Mouse (Mus musculus) lung, embryonic 15.5 days (tissue): ENCODE measurements around the gene Tars. TPM values are rescaled to one million over a fixed set of nuclear protein-coding genes. Genes with fewer than 3 reads are reported as not detected.

ENCODE experiments used
- ATAC-seq: fragments of 200-750 bp; cut with Nextera tagmentation; 2 replicates; pipeline ENCODE4 v1.8.0; 2017; ENCODE audit warnings: moderate number of reproducible peaks, borderline replicate concordance; ENCODE audit not compliant: low FRiP score, low TSS enrichment; ENCODE audit errors: extremely low read depth
- H3K27ac ChIP-seq: fragments of 300-500 bp; sonication (generic); 2 replicates; pipeline ENCODE4 v1.5.1; 2015; ENCODE audit warnings: moderate library complexity, mild to moderate bottlenecking, inconsistent platforms
- H3K27me3 ChIP-seq: fragments of 300-500 bp; sonication (generic); 2 replicates; pipeline ENCODE4 v1.6.1; 2015; ENCODE audit warnings: inconsistent platforms
- H3K36me3 ChIP-seq: fragments of 300-500 bp; sonication (generic); 2 replicates; pipeline ENCODE4 v1.6.1; 2015; ENCODE audit warnings: inconsistent platforms
- H3K4me1 ChIP-seq: fragments of 300-500 bp; sonication (generic); 2 replicates; pipeline ENCODE4 v1.6.1; 2015; ENCODE audit warnings: inconsistent platforms
- H3K4me2 ChIP-seq: fragments of 300-500 bp; sonication (generic); 2 replicates; pipeline ENCODE4 v1.6.1; 2015; ENCODE audit warnings: inconsistent platforms, mild to moderate bottlenecking, moderate library complexity
- H3K4me3 ChIP-seq: fragments of 300-500 bp; sonication (generic); 2 replicates; pipeline ENCODE4 v1.5.1; 2015; ENCODE audit warnings: mild to moderate bottlenecking, inconsistent platforms
- H3K9ac ChIP-seq: fragments of 300-500 bp; sonication (generic); 2 replicates; pipeline ENCODE4 v1.6.1; 2015; ENCODE audit warnings: inconsistent platforms
- H3K9me3 ChIP-seq: fragments of 300-500 bp; sonication (generic); 2 replicates; pipeline ENCODE4 v1.6.1; 2016; ENCODE audit warnings: inconsistent platforms
- WGBS: fragments of 180-500 bp; shearing (Covaris S2); methylation state at CpG from one replicate; pipeline ENCODE4 v1.1.7; 2015; 5-methylcytosine and 5-hydroxymethylcytosine counted together
- polyA plus RNA-seq: library from polyadenylated mRNA; unstranded; fragments of >200 nt; fragmentation: Nextera tagmentation; extraction: Ambion mirVana; gene quantifications from 2 replicates; pipeline ENCODE4 v1.2.1, GENCODE M21; 2015

The Tars gene
- polyA plus RNA-seq: 57.7 and 58.9 TPM in 2 replicates

GRCm38 (mm10) chr15:11399356-11400067 is at the start of gene Tars:
Gene Tars (minus strand): TSS chr15:11399665.
- peak within 1 kb of the TSS; percentile 84 for H3K4me3 ChIP-seq
- ATAC-seq: peak; percentile 100
- peaks cover 16% of the 10 kb centered on the region for H3K4me1 ChIP-seq
- no peaks in the 10 kb centered on the region for H3K27me3 ChIP-seq
- H3K4me2 ChIP-seq: peak within 1 kb of the TSS; percentile 80
- under 1% methylated on average over 42 of the region's 42 CpGs for WGBS
- peak within 1 kb of the TSS; percentile 74 for H3K9ac ChIP-seq
- H3K36me3 ChIP-seq: peaks cover 14% of the 10 kb centered on the region; the same call in 1 of the 2 replicates
- H3K27ac ChIP-seq: no peak within 1 kb of the TSS
- H3K9me3 ChIP-seq: no peaks in the 10 kb centered on the region

GRCm38 (mm10) chr15:11437361-11437760 is 37.9 kb upstream of the Tars start:
- no peaks in the 10 kb centered on the region for H3K9me3 ChIP-seq
- H3K4me3 ChIP-seq: no peak overlapping the region
- H3K36me3 ChIP-seq: no peaks in the 10 kb centered on the region
- H3K4me2 ChIP-seq: no peak overlapping the region
- H3K9ac ChIP-seq: no peak overlapping the region
- no peaks in the 10 kb centered on the region for H3K4me1 ChIP-seq
- WGBS: 90% methylated on average over 4 of the region's 4 CpGs
- ATAC-seq: no peak
- no peaks in the 10 kb centered on the region for H3K27me3 ChIP-seq
- no peak overlapping the region for H3K27ac ChIP-seq

GRCm38 (mm10) chr15:11436709-11437280 is 37.3 kb upstream of the Tars start:
- Histone ChIP-seq H3K9ac (no peak overlapping the region), H3K4me3 (no peak overlapping the region), H3K27ac (no peak overlapping the region), H3K9me3 (no peaks in the 10 kb centered on the region), H3K36me3 (no peaks in the 10 kb centered on the region), H3K27me3 (no peaks in the 10 kb centered on the region), H3K4me1 (no peaks in the 10 kb centered on the region), H3K4me2 (no peak overlapping the region)
- ATAC-seq: no peak
- 89% methylated on average over 15 of the region's 15 CpGs for WGBS

GRCm38 (mm10) chr15:11426899-11427298 is 27.4 kb upstream of the Tars start:
- no peak for ATAC-seq
- no peaks in the 10 kb centered on the region for H3K9me3 ChIP-seq
- H3K36me3 ChIP-seq: no peaks in the 10 kb centered on the region
- WGBS: 84% methylated on average over 2 of the region's 2 CpGs
- H3K4me3 ChIP-seq: no peak overlapping the region
- H3K4me1 ChIP-seq: no peaks in the 10 kb centered on the region
- H3K4me2 ChIP-seq: no peak overlapping the region
- H3K9ac ChIP-seq: no peak overlapping the region
- H3K27ac ChIP-seq: no peak overlapping the region
- no peaks in the 10 kb centered on the region for H3K27me3 ChIP-seq

- H3K9ac ChIP-seq: no peak overlapping the region
- 87% methylated on average over 1 of the region's 1 CpGs for WGBS
Measured at GRCm38 (mm10) chr15:11413484-11413883, 14.0 kb upstream of the Tars start.

GRCm38 (mm10) chr15:11412542-11412941 is 13.1 kb upstream of the Tars start:
- Histone ChIP-seq H3K36me3 (no peaks in the 10 kb centered on the region), H3K27ac (no peak overlapping the region), H3K27me3 (no peaks in the 10 kb centered on the region), H3K4me3 (no peak overlapping the region), H3K4me2 (no peak overlapping the region), H3K4me1 (no peaks in the 10 kb centered on the region), H3K9me3 (no peaks in the 10 kb centered on the region), H3K9ac (no peak overlapping the region)
- no peak for ATAC-seq
- 76% methylated on average over 2 of the region's 2 CpGs for WGBS

More at GRCm38 (mm10) chr15:11413484-11413883, 14.0 kb upstream of the Tars start:
- H3K4me1 ChIP-seq: no peaks in the 10 kb centered on the region
- no peaks in the 10 kb centered on the region for H3K27me3 ChIP-seq
- no peaks in the 10 kb centered on the region for H3K36me3 ChIP-seq
- no peak for ATAC-seq
- H3K4me2 ChIP-seq: no peak overlapping the region
- H3K27ac ChIP-seq: no peak overlapping the region
- no peaks in the 10 kb centered on the region for H3K9me3 ChIP-seq
- H3K4me3 ChIP-seq: no peak overlapping the region

GRCm38 (mm10) chr15:11411846-11412245 is 12.4 kb upstream of the Tars start:
- WGBS: 68% methylated on average over 7 of the region's 7 CpGs

GRCm38 (mm10) chr15:11408155-11408826 is 8.8 kb upstream of the Tars start:
- ATAC-seq: no peak
- WGBS: 35% methylated on average over 7 of the region's 7 CpGs
- no peaks in the 10 kb centered on the region for H3K27me3 ChIP-seq

More at GRCm38 (mm10) chr15:11411846-11412245, 12.4 kb upstream of the Tars start:
- H3K4me3 ChIP-seq: no peak overlapping the region
- no peaks in the 10 kb centered on the region for H3K9me3 ChIP-seq
- H3K4me1 ChIP-seq: no peaks in the 10 kb centered on the region
- H3K4me2 ChIP-seq: no peak overlapping the region
- H3K36me3 ChIP-seq: no peaks in the 10 kb centered on the region
- ATAC-seq: no peak
- H3K27ac ChIP-seq: no peak overlapping the region
- H3K9ac ChIP-seq: no peak overlapping the region
- H3K27me3 ChIP-seq: no peaks in the 10 kb centered on the region

GRCm38 (mm10) chr15:11407381-11407780 is 7.9 kb upstream of the Tars start:
- Histone ChIP-seq H3K4me2 (no peak overlapping the region), H3K36me3 (no peaks in the 10 kb centered on the region), H3K4me3 (no peak overlapping the region), H3K27ac (no peak overlapping the region), H3K9ac (no peak overlapping the region), H3K9me3 (no peaks in the 10 kb centered on the region), H3K27me3 (no peaks in the 10 kb centered on the region), H3K4me1 (no peaks in the 10 kb centered on the region)
- WGBS: 6% methylated on average over 8 of the region's 8 CpGs
- ATAC-seq: no peak

More at GRCm38 (mm10) chr15:11408155-11408826, 8.8 kb upstream of the Tars start:
- Histone ChIP-seq H3K36me3 (no peaks in the 10 kb centered on the region), H3K9ac (no peak overlapping the region), H3K27ac (no peak overlapping the region), H3K4me3 (no peak overlapping the region), H3K4me2 (no peak overlapping the region), H3K4me1 (no peaks in the 10 kb centered on the region), H3K9me3 (no peaks in the 10 kb centered on the region)

GRCm38 (mm10) chr15:11406769-11407168 is 7.3 kb upstream of the Tars start:
- Histone ChIP-seq H3K4me3 (no peak overlapping the region), H3K4me1 (no peaks in the 10 kb centered on the region), H3K36me3 (no peaks in the 10 kb centered on the region), H3K9ac (no peak overlapping the region), H3K4me2 (0 out of 2 replicates have a peak overlapping the region, but pooled peaks have one; percentile 16), H3K27ac (no peak overlapping the region), H3K9me3 (no peaks in the 10 kb centered on the region), H3K27me3 (no peaks in the 10 kb centered on the region)
- no peak for ATAC-seq
- 29% methylated on average over 9 of the region's 9 CpGs for WGBS

- WGBS: 4% methylated on average over 10 of the region's 10 CpGs
Measured at GRCm38 (mm10) chr15:11398676-11399350, 652 bp downstream of the Tars start.

More at GRCm38 (mm10) chr15:11398676-11399350, 652 bp downstream of the Tars start:
- ATAC-seq: no peak
- Histone ChIP-seq H3K4me1 (peaks cover 16% of the 10 kb centered on the region), H3K4me3 (peak overlapping the region; percentile 84), H3K9ac (peak overlapping the region; percentile 74), H3K27me3 (no peaks in the 10 kb centered on the region), H3K36me3 (peaks cover 21% of the 10 kb centered on the region), H3K27ac (no peak overlapping the region), H3K4me2 (peak overlapping the region; percentile 80), H3K9me3 (no peaks in the 10 kb centered on the region)
